Mouse (Mus musculus) heart, postnatal 0 days (tissue): ENCODE results near the gene Aoah. TPM values are rescaled to one million over a fixed set of nuclear protein-coding genes. Genes with fewer than 3 reads are reported as not detected.
A peak's percentile ranks its signal among the peaks of the same experiment; 100 is the strongest.

Experiments
- ATAC-seq: fragments of 200-750 bp; cut with Nextera tagmentation; 2 replicates; pipeline ENCODE4 v1.8.0; 2017; ENCODE audit warnings: low read depth, moderate number of reproducible peaks, moderate library complexity; ENCODE audit not compliant: insufficient read depth
- DNase-seq: peaks from one replicate; pipeline ENCODE4 v3.0.0-alpha.2; 2016; ENCODE audit warnings: low spot score
- H3K27ac ChIP-seq: fragments of 300-500 bp; sonication (generic); 2 replicates; pipeline ENCODE4 v1.5.1; 2014; ENCODE audit warnings: low read depth, mild to moderate bottlenecking
- H3K27me3 ChIP-seq: fragments of 300-500 bp; sonication (generic); 2 replicates; pipeline ENCODE4 v1.6.1; 2014; ENCODE audit warnings: low read length, mixed read lengths; ENCODE audit not compliant: control insufficient read depth, insufficient read depth
- H3K36me3 ChIP-seq: fragments of 300-500 bp; sonication (generic); replicated peaks from 2 replicates; pipeline ENCODE4 v1.6.1; 2014; ENCODE audit warnings: low read length, mixed read lengths; ENCODE audit not compliant: control insufficient read depth, insufficient read depth
- H3K4me1 ChIP-seq: fragments of 300-500 bp; sonication (generic); 2 replicates; pipeline ENCODE4 v1.6.1; 2014; ENCODE audit warnings: antibody characterized with exemption; ENCODE audit not compliant: control insufficient read depth, insufficient read depth
- H3K4me2 ChIP-seq: fragments of 300-500 bp; sonication (generic); 2 replicates; pipeline ENCODE4 v1.6.1; 2014; ENCODE audit warnings: low read depth, mild to moderate bottlenecking, low read length, moderate library complexity
- H3K4me3 ChIP-seq: fragments of 300-500 bp; sonication (generic); 2 replicates; pipeline ENCODE4 v1.5.1; 2014; ENCODE audit warnings: low read depth, low read length
- H3K9ac ChIP-seq: fragments of 300-500 bp; sonication (generic); replicated peaks from 2 replicates; pipeline ENCODE4 v1.6.1; 2014; ENCODE audit warnings: low read depth, low read length, mixed read lengths
- H3K9me3 ChIP-seq: fragments of 300-500 bp; sonication (generic); replicated peaks from 2 replicates; pipeline ENCODE4 v1.6.1; 2016; ENCODE audit warnings: low read length; ENCODE audit not compliant: control insufficient read depth
- CTCF ChIP-seq: IDR thresholded peaks from 2 replicates; pipeline ENCODE4 v1.5.1; 2016; ENCODE audit warnings: antibody characterized with exemption, control low read depth, low read depth
- EP300 ChIP-seq: IDR thresholded peaks from 2 replicates; pipeline ENCODE4 v1.6.1; 2016; ENCODE audit warnings: antibody characterized with exemption, low read depth
- WGBS: fragments of 180-500 bp; shearing (Covaris S2); extraction: QIAGEN DNeasy Blood & Tissue Kit; methylation state at CpG from one replicate; pipeline ENCODE4 v1.1.7; 2014; 5-methylcytosine and 5-hydroxymethylcytosine counted together
- polyA plus RNA-seq: library from polyadenylated mRNA; unstranded; fragments of >200 nt; fragmentation: Nextera tagmentation; extraction: Ambion mirVana; gene quantifications from 2 replicates; pipeline ENCODE4 v1.2.1, GENCODE M21; 2015
- total RNA-seq: library from RNA; depleted of rRNA; stranded (reverse); fragments of >200 nt; gene quantifications from 2 replicates; pipeline ENCODE4 v1.2.3, GENCODE M21; 2014; ENCODE audit warnings: low replicate concordance

The Aoah gene
- total and polyA plus RNA-seq, 2 experiments from 2014 or later, result 0.46 to 0.80 TPM

DNA sequence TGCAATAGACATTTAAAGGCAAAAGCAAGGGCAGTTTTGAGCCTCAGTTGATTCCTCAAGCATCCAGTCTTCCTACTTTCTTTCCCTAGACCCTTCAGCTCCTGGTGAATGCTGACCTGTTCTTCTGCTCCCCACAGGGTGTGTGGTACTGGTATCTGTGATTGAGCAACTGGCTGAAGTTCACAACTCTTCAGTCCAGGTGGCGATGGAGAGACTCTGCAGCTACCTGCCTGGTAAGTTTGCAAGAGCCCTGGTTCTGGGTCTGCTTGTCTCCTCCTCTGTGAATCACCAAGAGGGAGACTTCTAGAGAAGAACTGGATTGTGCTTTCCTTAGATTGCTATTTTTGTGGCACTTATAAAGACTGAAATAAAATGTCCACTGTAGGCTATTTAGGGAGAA, 22.5 kb downstream of the Aoah start:
- Histone ChIP-seq H3K9ac (no peak overlapping the region), H3K4me1 (no peaks in the 10 kb centered on the region), H3K4me2 (no peak overlapping the region), H3K36me3 (no peaks in the 10 kb centered on the region), H3K9me3 (no peaks in the 10 kb centered on the region), H3K27me3 (no peaks in the 10 kb centered on the region), H3K27ac (no peak overlapping the region), H3K4me3 (no peak overlapping the region)
- TF ChIP-seq EP300, result no peak
- peak; percentile 14 for TF ChIP-seq CTCF
- DNase-seq (no peak), ATAC-seq (no peak)
- 50% methylated on average over 1 of the region's 1 CpGs for WGBS

GRCm38 (mm10) chr13:20820712-20821328, 26.9 kb downstream of the Aoah start:
- DNase-seq, result no peak
- 37% methylated on average over 2 of the region's 2 CpGs for WGBS

GRCm38 (mm10) chr13:20828728-20829127, 34.8 kb downstream of the Aoah start:
- no peaks in the 10 kb centered on the region for H3K27me3 ChIP-seq
- no peaks in the 10 kb centered on the region for H3K9me3 ChIP-seq
- no peaks in the 10 kb centered on the region for H3K36me3 ChIP-seq
- no peak overlapping the region for H3K4me3 ChIP-seq
- whole genome bisulfite sequencing, result 71% methylated on average over 2 of the region's 2 CpGs
- H3K27ac ChIP-seq, result no peak overlapping the region
- TF ChIP-seq CTCF (no peak), EP300 (no peak)
- no peak for DNase-seq
- H3K9ac ChIP-seq, result no peak overlapping the region
- H3K4me1 ChIP-seq, result no peaks in the 10 kb centered on the region
- no peak for ATAC-seq
- no peak overlapping the region for H3K4me2 ChIP-seq

More at GRCm38 (mm10) chr13:20820712-20821328, 26.9 kb downstream of the Aoah start:
- no peaks in the 10 kb centered on the region for H3K36me3 ChIP-seq
- no peak overlapping the region for H3K27ac ChIP-seq
- H3K4me1 ChIP-seq, result no peaks in the 10 kb centered on the region
- no peak for TF ChIP-seq CTCF
- no peak for TF ChIP-seq EP300
- H3K9me3 ChIP-seq, result no peaks in the 10 kb centered on the region
- ATAC-seq, result no peak
- no peaks in the 10 kb centered on the region for H3K27me3 ChIP-seq
- H3K9ac ChIP-seq, result no peak overlapping the region
- H3K4me2 ChIP-seq, result no peak overlapping the region
- H3K4me3 ChIP-seq, result no peak overlapping the region

- Histone ChIP-seq H3K4me2 (no peak overlapping the region), H3K27ac (no peak overlapping the region), H3K36me3 (no peaks in the 10 kb centered on the region), H3K4me1 (no peaks in the 10 kb centered on the region), H3K4me3 (no peak overlapping the region), H3K9ac (no peak overlapping the region), H3K27me3 (no peaks in the 10 kb centered on the region), H3K9me3 (no peaks in the 10 kb centered on the region)
- DNase-seq (no peak), ATAC-seq (no peak)
- TF ChIP-seq EP300 (no peak), CTCF (no peak)
- WGBS, result 49% methylated on average over 9 of the region's 9 CpGs
Observed at GRCm38 (mm10) chr13:20829181-20829900, 35.4 kb downstream of the Aoah start.

GRCm38 (mm10) chr13:20855893-20856292, 62.0 kb downstream of the Aoah start:
- H3K9me3 ChIP-seq, result no peaks in the 10 kb centered on the region
- ATAC-seq (no peak), DNase-seq (no peak)
- no peak overlapping the region for H3K9ac ChIP-seq
- H3K4me1 ChIP-seq, result no peaks in the 10 kb centered on the region
- H3K4me2 ChIP-seq, result no peak overlapping the region
- H3K36me3 ChIP-seq, result no peaks in the 10 kb centered on the region
- WGBS, result 46% methylated on average over 3 of the region's 3 CpGs
- H3K4me3 ChIP-seq, result no peak overlapping the region
- no peaks in the 10 kb centered on the region for H3K27me3 ChIP-seq
- no peak overlapping the region for H3K27ac ChIP-seq
- TF ChIP-seq CTCF (no peak), EP300 (no peak)

- Histone ChIP-seq H3K27ac (no peak overlapping the region), H3K36me3 (no peaks in the 10 kb centered on the region), H3K9me3 (no peaks in the 10 kb centered on the region), H3K9ac (no peak overlapping the region), H3K4me3 (no peak overlapping the region), H3K4me2 (no peak overlapping the region), H3K4me1 (peaks cover 10% of the 10 kb centered on the region), H3K27me3 (no peaks in the 10 kb centered on the region)
- WGBS, result 41% methylated on average over 1 of the region's 1 CpGs
- TF ChIP-seq CTCF, result no peak
- no peak for TF ChIP-seq EP300
- ATAC-seq, result no peak
- no peak for DNase-seq
Observed at GRCm38 (mm10) chr13:20899372-20899771, 105.5 kb downstream of the Aoah start.
